Mouse (Mus musculus) kidney, postnatal 36 days (tissue): Measurements from ENCODE around the gene Cd101.

Experiments used
- DNase-seq, 2 experiments: peaks; one replicate each; pipeline ENCODE4 v3.0.0; 2021 to 2022; ENCODE audit warnings: mixed read lengths in 2 of 2

Gene Cd101

DNA sequence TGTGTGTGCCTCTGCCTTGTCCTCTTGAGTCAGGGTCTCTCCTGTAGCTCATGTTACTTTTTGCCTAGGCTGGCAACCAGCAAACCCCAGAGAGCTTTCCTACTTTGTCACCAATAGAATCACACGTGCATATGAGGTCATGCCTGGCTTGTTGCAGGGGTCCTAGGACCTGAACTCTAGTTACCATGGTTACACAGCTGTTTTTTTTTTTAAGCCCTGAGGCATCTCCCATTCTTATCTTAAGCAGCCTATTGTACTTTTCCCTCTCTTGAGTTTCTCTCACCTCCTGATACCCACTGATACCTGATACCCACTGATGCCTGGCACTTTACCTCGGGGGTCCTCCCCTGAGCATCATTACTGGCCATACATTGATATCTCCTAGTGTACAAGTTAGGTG, 29.6 kb downstream of the Cd101 start:
- no peak for DNase-seq

DNA sequence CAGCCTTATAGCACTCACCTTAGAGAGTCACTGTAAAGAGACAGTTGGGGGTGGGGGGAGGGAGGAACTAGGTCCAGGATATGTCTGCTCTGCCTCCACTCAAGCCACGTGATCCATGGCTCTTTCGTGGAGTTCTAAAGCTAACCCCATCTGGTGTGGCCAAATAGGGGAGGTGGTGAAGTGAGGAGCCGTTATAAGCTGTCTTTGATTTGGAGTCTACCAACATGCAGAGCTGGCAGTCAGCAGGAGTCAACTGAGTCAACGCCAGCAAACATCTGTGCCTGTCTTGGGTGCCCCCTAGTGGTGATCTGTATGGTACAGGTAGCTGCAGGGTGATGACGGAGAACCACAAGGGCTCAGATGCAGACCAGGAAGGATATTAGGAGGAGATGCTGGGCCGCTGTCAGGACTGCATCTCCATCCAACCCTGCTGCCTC, 30.4 kb downstream of the Cd101 start:
- DNase-seq, result peak; percentile 69 to 86

DNA sequence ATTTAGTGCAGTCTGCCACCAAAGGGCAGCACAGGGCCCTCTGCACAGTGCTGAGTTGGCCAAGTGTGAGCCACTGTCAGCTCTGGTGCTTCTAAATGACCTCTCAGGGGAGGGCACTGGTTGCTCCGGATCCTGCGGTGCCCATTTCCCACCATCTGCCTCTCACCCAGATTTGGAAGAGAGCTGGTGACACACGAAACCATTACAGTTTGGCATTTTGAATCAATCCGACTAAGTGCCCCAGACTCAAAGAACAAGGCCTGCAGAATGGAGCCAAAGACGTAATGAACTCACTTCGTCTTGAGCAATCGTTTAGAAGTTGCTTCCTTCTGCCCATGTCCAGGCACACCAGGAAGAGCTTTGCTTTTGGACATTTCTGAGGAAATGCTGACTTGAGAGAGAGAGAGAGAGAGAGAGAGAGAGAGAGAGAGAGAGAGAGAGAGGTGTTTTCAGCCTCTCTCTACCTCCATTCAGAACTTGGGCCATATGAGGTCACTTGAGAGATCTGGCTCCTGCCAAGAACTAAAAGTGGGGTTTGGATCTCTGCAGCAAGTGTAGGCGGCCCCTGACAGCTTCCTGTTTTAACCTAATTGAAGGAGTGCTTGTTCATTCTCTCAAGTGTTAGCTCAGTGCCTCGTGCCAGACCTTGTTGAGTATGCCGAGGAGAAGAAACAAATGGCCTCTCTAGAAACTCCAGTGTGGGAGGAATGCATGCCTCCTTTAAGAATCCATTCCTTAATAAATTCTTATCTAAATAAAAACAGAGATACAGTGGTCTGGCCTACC, 31.4 kb downstream of the Cd101 start:
- DNase-seq, result no peak

DNA sequence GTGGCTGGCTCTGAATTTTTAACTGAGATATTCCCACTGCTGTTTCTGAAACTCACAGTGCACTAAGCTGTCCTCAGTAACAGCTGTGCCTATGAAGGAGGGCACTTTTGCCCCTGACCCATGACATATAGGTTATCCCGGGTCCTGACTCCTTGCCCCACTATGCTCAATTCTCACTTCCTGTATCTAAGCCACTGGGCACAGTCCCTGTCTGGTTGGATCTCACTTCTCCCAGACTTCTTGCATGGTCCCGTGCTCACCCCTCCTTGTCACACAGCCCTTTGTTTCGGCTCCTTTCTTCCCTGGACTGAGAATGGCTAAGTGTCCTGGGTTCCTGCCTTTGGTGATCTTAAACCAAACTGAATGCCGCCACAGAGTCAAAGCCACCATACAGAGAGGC, 35.1 kb downstream of the Cd101 start:
- no peak for DNase-seq

DNA sequence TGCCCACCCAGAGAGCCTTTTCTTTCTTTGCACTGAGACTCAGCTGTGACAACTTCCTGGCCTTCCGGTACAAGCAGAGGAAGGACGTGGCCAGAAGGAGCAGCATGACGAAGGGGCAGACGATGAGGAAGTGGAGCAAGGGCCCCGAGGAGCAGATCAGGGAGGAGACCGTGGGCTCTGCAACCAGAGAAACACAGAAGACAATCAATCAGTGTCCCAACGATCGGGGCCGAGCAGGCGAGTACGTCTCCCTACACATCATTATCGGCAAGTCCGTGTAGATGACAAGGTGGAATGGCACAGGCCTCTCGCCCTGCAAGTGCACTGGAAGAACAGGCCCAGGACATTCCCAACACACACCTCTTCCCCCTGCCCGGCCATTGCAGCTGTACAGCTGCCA, 35.6 kb downstream of the Cd101 start:
- DNase-seq, result peak in 1 of 2 experiments; percentile 28

DNA sequence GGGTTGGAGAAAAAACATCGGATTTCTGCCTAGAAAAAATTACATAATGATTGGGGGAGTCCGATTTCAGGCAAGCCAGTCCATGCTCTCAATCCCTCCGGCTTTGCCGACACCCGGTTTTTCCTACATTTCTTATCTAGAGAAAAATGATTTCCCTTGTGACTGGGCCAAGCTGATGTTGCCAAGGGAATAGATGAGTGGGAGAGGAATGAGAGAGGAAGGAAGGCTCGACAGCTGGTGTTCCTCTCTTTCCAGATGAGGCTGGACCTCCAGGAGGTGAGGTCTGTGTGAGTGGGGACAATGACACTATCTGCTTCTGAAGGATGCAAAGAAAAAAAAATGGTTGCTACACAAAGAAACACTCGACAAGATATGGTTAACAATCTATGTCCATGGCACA, 36.2 kb downstream of the Cd101 start:
- DNase-seq, result no peak

DNA sequence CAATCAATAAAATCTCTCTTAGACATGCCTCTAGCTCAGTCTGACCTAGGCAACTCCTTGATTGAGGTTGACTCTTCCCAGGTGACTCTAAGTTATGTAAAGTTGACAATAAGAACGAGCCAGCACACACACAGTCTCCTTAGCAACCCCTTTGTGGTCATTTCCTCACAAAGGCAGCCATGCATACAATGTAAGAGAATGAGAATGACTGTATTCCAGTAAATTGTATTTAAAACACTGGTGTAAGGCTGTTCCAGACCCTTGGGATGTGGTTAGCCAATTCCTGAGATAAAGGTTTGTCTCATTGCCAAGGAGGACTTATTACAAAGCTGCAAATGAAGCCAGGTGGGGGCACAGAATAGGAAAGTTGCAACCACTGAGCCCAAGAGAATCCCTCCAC, 39.1 kb downstream of the Cd101 start:
- DNase-seq, result no peak

DNA sequence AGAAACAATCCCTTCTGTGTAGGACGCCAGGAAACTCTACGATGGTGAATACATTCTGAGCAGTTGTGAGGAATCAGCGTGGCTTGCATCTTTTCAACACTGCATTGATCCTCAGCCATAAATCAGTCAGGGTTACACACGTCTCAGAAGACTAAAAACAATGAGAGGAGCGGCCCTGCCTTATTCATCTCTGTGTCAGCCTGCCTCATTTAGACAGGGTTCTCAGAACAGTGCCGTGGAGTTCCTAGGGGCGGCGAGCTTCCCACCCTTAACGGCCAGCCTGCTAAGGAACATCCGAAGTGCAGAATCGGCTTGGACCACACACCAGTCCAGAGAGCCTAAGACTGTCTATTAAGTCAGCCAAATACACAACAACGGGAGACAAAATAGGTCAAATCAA, 39.9 kb downstream of the Cd101 start:
- DNase-seq, result peak in 1 of 2 experiments; percentile 19

DNA sequence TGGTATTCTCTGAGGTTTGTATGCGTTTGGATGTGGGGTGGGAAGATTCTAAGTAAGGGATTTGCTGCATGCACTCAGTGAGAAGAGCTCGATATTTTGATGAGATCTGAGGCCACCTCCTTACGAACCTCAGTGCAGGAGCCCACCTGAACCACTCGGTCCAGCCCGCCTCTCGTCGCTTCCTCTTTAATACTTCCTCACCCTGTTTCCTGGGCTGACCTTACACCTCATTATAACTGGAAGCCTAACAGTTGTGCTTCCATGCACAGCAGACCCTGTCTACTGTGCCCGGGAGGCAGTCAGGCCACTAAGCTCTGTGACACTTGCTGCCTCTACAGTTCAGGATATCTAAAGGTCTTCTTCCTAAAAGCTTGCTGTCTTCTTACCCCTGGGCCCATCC, 50.1 kb downstream of the Cd101 start:
- DNase-seq, result no peak

DNA sequence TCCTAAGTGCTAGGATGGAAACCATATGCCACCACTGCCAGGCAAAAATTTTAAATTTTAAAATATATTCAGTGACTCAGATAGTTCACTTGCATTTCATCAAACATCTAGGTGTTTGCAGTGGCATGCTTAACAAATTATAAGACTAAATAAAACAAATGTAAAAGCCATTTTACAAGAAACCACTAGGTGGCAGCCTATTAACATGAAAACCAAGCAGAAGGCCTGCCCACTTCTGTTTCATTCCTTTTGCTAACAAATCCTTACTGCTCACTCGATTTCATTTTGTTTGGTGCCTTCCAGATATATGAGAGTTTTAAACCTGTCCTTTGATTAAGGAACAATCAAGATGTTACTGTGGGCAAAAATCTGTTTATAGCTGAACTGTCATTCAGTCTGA, 55.5 kb downstream of the Cd101 start:
- peak in 1 of 2 experiments; percentile 52 for DNase-seq

DNA sequence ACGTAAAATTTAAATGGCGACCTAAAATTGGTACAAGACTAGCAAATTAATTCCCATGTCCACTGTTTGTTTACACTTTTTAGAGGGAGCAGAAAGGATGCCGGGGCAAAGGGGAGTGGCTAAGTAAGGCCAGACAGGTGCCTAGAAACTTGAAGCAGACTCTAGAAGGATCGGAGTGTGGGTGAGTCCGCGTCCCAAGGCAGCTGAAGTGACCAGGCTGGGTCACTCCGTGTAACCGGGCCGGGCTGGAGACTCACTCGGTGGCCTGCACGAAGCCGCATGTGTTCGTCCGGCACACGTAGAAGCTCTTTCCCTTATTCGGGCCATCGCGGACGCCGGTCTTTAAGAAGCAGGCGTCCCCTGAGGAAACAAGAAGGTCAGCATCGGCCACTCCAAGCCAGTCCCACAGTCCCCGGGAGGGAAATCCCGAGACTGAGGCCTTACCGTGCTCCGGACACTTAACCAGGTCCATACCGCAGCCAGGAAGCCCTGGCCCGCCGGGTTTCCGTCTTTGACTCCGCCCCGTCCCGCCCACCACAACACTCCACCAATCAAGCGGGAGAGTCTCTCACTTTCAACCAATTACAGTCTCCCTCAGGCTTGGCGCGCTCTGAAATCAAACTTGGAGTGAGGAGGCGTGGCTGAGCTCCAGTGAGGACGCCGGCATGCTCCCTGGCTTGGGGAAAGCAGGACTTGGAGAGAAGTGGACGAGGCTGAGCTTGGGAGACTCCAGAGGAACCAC, 60.0 kb downstream of the Cd101 start, which contains the start of gene Ttf2:
TSS of gene Ttf2 (minus strand) at position 488 of the 742 bp plus-strand sequence.
- DNase-seq, result peak; percentile 93 to 97

DNA sequence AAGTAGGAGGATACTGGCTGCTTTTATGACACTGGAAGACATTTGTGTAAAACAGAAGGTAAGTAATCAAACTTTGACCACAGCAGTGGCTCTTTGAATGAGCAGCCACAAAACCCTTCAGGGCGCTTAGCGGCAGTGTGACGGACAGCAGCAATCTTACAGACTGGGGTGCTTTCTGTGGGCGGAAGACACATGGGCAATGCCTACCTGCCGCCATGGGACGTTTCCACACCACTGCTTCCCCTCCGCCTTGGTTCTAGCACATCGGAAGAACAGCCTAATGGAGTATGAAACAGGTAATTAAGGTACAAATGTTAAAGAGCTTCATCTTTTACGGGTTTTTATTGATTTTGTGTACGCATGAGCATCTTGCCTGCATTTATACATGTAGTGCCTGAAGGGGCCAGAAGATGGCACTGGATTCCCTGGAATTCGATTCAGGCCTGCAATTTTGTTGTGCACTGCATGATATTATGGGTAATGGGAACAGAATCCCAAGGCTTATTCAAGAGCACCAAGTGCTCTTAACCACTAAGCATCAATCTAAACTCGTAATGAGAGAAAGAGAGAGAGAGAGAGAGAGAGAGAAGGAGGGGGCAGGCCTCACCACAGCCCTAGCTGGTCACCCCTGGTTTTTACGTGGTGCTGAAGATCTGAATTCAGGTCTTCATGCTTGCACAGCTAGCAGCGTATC, 65.4 kb downstream of the Cd101 start:
- DNase-seq, result peak; percentile 30 to 64

DNA sequence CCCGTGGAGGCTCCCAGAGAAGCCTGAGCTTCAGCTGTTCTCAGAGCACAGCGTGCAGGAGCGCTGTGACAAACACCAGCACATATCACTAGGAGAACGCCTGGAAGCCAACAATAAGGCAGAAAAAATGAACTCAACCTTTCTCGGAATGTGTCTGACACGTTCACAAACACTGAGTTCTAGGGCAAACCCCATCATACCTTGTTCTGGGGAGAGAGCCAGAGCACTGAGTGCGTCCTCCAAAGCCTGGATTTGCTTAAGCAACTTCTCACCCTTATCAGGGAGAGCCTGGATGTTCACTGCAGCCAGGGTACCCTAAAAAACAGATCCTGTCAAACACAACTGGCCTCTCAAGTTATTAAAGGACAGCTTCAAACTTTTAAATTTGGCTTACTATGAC, 67.9 kb downstream of the Cd101 start:
- no peak for DNase-seq

DNA sequence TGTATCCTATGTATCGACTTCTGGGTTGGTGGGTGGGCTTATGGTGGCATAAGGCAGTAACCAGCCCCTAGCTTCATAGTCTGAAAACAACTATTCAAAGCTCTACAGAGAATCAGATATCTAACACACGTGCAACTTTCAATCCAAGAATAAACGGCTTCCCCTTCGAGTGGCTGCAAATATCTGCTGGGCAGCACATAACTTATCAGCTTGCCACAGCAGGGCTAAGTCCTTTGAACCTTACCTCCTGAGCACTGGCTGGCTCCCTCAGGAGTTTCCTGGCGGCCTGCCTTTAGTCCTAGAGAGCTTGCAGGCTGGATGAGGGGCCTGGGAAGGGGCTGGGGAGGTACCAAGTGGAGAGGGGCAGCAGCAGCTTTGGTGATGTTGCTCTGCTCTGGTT, 68.3 kb downstream of the Cd101 start:
- DNase-seq, result no peak

DNA sequence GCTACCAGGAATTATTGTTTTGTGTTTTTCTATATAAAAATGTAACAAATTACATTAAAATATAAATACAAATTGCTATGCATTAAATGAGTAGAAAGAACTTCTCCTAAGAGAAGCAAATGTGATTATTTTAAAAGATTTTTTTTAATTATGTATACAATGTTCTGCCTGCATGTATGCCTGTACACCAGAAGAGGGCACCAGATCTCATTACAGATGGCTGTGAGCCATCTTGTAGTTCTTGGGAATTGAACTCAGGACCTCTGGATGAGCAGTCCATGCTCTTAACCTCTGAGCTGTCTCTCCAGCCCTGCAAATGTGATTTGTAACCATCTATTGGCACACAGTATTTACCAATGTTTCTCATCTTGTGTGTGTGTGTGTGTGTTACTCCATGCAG, 74.7 kb downstream of the Cd101 start:
- DNase-seq, result no peak

DNA sequence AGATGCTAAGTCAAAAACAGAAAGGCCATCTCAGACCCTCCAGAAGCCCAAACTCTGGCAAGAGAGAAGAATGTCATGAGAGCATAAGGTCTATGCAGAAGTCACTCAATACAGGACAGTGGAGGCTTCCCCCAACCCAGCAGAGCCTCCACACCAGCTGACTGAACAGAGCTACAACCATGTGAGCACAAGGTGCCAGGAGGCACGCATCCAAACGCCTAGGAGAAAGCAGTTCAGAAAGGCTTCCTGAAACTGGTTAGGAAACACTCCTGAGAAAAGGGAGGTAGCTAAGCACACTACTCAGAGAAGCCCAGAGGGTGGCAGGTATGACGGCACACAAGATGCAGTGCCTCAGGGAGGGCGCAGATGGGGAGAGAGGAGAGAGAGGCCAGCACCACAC, 77.8 kb downstream of the Cd101 start:
- no peak for DNase-seq

DNA sequence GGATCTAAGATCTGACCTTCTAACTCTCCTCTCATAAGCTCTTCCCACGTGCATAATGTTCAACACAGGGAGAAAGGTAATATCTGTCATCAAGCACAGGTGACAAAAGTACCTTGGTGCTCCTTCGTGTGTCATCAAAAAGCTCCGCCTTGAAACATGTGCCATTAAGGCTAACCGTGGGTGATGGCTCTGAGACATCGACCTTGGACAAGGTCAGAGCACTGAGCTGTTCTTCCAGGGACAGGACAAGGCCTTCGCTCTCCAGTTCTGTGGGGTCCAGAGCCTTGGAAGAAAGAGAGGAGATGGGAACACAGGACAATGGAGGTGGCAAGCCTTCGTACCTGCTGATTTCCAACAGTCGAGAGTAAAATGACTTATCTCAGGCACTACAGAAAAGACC, 82.1 kb downstream of the Cd101 start:
- no peak for DNase-seq
